Mouse (Mus musculus): ENCODE measurements around the gene Rabepk.

- TF ChIP-seq POLR2A (IDR thresholded peaks at IDR 0.05; ENCODE audit: low read depth, low read length): no peak
- TF ChIP-seq KAT2A (IDR thresholded peaks at IDR 0.05; ENCODE audit: insufficient replicate concordance, low read length): no peak
- no peak for TF ChIP-seq EP300 (IDR thresholded peaks at IDR 0.05; ENCODE audit: low read length)
- no peak for TF ChIP-seq SMC3 (IDR thresholded peaks at IDR 0.05; ENCODE audit: low read depth, low read length)
- TF ChIP-seq USF1 (IDR thresholded peaks at IDR 0.05; ENCODE audit: low read depth, low read length): no peak
- TF ChIP-seq BHLHE40 (IDR thresholded peaks at IDR 0.05; ENCODE audit: low read depth, low read length): no peak
- no peak for TF ChIP-seq ZC3H11A (IDR thresholded peaks at IDR 0.05; ENCODE audit: low read depth, low read length)
- TF ChIP-seq CTCF (conservative IDR thresholded peaks at IDR 0.05 in 1 of 2, IDR thresholded peaks at IDR 0.05 in 1 of 2; ENCODE audit: low read depth in 2 of 2, low read length in 2 of 2): no peak
- no peak for TF ChIP-seq RCOR1 (conservative IDR thresholded peaks at IDR 0.05; ENCODE audit: low read depth, low read length)
- no peak for TF ChIP-seq ELF1 (IDR thresholded peaks at IDR 0.05; ENCODE audit: low read depth, low read length)
- no peak; the same call in 1 of the 2 replicates for TF ChIP-seq POLR2AphosphoS2 (IDR thresholded peaks at IDR 0.05; ENCODE audit: low read depth, low read length)
- no peak for TF ChIP-seq MXI1 (IDR thresholded peaks at IDR 0.05; ENCODE audit: low read depth, low read length)
- no peak for TF ChIP-seq UBTF (IDR thresholded peaks at IDR 0.05; ENCODE audit: low read depth, low read length)
- TF ChIP-seq ZNF384 (IDR thresholded peaks at IDR 0.05; ENCODE audit: low read depth, low read length): no peak
These were observed 5.7 kb upstream of the Rabepk start for GRCm38 (mm10) chr2:34805364-34805950.

All from CH12.LX (cell line).